Mouse (Mus musculus) liver, postnatal 0 days (tissue): Measurements from ENCODE around the gene Tfdp2.

Source experiments
- CTCF ChIP-seq: sonication (generic); IDR thresholded peaks from 2 replicates; pipeline ENCODE4 v1.5.1; 2016; ENCODE audit warnings: antibody characterized with exemption, low read depth
- EP300 ChIP-seq: IDR thresholded peaks from 2 replicates; pipeline ENCODE4 v1.6.1; 2016; ENCODE audit warnings: antibody characterized with exemption, low read depth, mild to moderate bottlenecking

DNA sequence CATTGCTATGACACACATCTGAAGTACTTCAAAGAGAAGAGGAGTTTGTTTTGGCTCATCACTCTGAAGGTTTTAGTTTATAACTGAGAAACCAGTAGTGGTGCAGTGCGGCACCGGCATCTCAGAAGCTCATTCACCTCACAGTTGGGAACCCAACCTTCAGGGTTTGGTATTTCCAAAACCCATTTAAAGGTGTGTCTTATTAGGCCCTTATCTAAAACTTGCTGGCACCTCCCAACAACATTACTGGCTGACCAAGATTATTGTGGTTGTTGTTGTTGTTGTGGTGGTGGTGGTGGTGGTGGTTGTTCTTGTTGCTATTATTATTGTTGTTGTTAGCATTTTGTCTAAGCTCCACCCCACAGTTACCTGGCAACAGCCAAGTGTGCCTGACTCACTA is 58.7 kb downstream of the Tfdp2 start:
- TF ChIP-seq EP300 (peak; percentile 81), CTCF (no peak)
